Mouse (Mus musculus) cerebellum, postnatal 14 days (tissue): ENCODE data around the gene Cog3.
A peak's percentile ranks its signal among the peaks of the same experiment; 100 is the strongest.

ENCODE experiments used
- DNase-seq, 2 experiments: peaks; one replicate each; pipeline ENCODE4 v3.0.0; 2021; ENCODE audit warnings: mixed read lengths in 2 of 2

Gene Cog3

DNA sequence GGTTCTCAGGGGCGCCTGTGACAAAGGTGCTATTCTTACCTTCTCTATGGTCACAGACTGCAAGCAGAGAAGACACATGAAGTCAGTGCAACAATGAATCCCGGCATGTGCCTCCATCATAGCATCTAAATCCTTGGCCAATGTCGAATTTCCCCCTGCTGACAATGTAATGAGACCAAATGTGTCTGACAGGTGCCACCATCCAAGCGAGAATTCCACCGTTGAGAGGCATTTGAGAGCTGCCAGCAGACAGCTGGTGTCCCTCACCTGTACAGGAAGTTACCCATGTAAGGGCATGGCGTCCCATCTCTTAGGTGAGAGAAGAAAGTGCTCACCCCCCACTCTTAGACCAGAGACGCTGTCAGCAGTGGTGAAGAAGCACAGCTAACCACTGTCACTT is 4.1 kb upstream of the Cog3 start:
- DNase-seq = peak; percentile 82 to 85

DNA sequence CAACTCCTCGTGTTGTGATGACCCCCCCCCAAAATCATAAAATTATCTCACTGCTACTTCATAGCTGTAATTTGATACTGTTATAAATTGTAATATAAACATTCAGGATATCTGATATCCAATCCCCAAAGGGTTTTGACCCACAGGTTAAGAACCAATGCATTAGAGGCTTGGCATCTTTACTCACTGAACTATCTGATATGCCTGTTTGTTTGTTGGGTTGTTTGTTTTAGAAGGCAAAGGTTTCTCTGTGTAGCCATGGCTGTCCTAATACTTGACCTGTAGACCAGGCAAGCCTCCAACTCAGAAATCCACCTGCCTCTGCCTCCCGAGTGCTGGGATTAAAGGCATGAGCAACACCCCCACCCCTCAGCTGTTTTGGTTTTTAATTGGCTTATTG is 3.5 kb upstream of the Cog3 start:
- peak in 1 of 2 experiments; percentile 24 for DNase-seq

DNA sequence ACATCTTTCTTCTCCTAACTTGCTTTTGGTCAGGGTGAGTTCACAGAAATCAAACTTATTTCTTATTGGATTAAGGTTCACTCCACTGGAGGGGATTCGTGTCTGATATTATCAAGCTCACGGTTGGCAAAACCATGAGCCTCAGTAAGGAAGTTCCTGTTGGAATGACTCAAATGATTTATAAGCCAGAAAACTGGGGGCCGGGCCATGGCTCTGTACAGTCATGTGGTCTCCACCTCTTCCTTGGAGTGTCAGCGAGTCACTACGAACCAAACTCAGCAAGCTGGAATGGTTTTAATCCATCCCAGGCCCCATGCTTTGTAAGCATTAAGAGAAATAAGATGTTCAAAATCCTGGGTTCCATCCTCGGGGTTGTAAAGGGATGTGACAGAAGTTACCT is 2.7 kb upstream of the Cog3 start:
- no peak for DNase-seq

DNA sequence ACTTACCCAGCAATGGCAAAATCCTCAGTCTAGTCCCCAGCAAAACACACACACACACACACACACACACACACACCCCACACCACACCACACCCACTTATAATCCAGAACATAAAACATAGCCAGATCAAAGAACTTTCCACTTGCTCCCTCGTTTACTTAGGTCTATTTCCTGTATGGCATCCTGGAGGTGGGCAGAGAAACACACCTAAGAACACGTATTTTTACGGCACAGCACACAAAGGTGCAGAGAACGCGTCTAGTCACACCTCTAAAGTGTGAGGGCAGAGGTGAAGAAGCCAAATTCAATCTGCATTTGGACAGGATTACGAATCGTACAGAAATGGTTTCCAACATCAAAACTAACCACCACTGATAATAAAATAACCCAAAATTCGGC is 1.1 kb downstream of the Cog3 start:
- DNase-seq = no peak

DNA sequence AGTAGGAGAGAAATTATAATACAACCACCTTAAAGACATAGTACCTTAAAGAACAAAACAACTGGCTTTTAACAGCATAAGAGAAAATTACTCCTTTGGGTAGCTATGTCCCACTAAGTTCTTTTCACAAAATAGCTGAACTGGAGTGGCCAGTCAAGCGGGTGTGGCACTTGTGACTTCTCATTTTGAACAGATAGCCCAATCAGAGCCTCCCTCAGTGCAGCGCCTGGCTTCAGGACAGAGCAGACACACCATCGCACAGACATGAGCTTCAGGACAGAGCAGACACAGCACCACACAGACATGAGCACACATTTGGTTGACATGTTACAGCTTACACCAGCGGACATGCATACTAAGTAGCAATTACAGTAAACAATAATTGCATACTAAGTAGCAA is 3.3 kb downstream of the Cog3 start:
- DNase-seq = no peak

DNA sequence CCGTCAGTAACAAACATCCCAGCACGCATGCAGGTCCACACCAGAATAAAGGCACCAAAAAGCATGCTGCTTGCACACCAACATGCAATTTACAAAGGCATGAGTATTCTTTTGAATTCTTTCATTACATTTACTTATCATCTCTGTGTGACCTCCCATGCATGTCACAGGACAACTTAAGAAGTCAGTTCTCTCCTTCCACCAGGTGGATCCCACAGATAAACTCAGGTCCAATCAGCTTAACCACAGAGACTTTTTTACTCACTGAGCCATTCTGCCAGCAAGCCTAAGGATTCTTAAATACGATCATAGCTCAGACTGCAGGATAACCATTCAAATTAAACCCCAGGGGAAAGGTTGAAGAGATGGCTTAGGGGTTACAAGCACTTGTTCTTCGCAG is 5.2 kb downstream of the Cog3 start:
- no peak for DNase-seq

DNA sequence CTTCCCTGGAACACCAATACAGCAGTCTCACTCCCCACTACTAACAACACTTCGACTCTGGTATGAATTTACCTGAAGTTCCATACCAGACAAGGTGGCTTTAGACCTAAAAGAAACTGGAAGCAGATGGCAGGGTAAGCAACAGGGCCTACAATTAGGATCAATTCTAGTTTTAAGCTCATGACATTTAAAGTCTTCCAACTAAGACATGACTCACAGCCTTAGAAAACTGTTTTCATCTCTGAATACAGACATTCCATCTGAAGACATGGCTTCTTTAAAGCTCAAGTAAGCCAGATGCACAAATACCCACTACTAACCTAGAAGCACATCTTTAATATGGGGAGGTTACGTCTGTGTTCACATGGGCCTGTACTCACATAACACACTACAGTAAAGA is 6.4 kb downstream of the Cog3 start:
- DNase-seq = no peak

DNA sequence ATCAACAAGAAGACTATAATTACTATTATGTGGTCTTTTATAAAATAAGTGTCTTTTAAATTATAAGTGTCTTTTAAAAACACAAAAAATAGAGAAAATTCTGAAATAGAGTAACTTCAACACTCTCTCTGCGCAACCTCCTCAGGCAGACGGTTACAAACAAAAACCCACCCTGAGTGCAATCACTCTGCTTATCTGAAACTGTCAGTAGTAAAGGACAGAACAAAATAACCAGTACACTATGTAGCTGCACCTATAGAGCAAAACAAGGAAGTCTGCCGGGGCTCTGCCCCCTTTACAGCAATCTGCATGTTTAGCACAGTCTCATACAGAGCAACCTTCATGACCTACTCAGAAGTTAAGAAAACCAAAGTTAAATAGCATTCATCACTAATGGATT is 12.4 kb downstream of the Cog3 start:
- no peak for DNase-seq

DNA sequence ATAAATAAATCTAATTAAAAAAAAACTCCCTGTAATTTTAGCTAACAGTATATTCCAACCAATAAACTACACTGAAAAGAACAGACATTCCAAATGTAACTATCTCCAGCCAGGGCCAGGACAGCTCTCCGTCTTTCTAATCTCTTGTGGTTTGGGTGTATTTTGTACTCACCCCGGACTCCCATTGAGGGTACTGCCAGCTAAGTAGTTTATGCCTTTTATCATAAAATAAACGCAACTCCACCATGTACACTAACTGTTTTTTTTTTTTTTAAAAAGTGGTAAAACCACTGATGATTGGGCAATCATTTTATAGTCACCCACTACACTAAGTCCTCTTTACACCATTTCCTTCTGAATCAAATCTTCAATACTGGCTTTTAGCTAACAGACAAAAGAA is 18.7 kb downstream of the Cog3 start:
- DNase-seq = no peak

DNA sequence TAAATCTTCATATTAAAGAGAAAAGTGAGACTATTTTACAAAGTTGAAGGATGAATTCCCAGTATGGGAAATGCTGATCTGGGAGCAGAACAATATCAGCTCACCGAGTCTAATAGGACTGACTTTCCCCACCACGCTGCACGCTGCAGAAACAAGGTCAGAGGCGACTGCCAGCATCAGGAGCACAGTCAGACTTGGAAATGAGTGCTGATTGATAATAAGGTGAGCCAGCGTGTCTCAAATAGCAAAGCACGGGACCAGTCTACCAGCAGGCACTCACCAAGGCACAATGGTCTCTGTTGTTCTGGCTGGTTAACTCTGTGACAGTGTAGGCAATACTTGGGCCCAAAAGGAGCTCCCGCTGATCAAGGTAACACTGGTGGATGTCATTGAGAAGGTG is 21.7 kb downstream of the Cog3 start:
- no peak for DNase-seq

DNA sequence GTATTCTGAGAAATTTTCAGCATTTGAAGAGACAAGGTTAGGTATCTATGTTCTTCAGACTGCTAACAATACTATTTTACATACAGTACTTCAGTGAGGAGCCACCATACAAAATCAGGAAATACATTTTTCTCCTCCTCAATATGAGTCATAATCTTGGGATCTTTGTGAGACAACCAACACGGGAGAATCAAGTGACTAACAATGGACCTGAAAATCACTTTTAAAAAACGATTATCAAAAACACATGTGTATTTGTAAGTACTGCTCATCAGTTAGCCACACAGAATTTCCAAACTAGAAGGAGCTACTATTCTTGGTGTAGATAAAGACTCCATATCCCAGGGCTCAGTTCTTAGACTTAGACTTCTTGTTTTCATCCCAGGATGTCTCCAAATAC is 23.0 kb downstream of the Cog3 start:
- DNase-seq = no peak

DNA sequence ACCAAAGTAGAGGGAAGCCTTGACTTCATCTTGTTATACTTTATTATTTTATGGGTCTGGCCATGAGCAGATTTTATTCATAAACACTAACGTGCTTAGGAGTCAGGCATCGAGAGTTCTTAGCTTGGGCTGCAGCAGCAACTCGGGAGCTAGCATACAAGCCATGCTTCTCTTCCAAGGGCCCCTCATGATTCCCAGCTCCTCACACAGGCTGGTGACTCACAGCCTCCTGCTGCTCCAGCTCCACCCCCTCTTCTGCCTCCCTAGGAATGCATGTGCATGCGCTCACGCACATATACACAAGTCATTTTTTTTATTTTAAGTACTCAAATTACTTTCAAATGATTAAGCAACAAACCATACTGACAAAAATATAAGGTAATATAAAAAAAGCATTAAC is 26.2 kb downstream of the Cog3 start:
- DNase-seq = no peak

DNA sequence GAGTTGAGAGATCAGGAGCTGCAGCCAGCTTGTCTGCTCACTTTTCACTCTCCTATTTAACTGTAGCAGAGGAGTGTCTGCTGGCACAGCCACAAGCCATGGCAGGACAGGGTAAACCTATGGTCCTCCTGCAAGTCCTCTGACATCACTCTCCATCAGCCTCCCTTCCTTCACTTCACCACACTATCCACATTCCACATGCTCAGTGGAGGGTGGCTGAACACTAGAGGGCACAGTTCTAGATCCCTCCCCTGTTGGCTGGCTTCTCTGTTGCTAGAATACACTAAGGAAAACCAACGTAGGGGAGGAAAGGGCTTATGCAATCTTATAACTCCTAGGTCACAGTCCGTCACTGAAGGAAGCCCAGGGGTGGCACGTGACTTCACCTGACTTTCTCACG is 27.3 kb downstream of the Cog3 start:
- peak in 1 of 2 experiments; percentile 27 for DNase-seq

DNA sequence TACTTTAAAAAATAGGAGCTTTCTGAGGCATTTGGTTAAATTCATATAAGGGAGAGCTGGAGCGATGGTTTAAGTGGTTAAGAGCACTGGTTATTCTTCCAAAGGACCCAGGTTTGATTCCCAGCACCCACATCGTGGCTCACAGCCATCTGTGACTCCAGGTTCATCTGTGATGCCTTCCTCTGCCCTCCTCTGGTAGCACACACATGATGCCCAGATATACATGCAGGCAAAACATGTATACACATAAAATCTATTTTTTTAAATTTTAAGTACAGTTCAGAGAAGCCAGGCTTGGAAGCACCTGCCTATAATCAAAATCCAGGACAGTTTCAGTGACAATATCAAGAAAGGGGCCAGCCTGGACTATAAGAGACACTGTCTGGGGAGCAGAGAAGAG is 31.5 kb downstream of the Cog3 start:
- DNase-seq = no peak

DNA sequence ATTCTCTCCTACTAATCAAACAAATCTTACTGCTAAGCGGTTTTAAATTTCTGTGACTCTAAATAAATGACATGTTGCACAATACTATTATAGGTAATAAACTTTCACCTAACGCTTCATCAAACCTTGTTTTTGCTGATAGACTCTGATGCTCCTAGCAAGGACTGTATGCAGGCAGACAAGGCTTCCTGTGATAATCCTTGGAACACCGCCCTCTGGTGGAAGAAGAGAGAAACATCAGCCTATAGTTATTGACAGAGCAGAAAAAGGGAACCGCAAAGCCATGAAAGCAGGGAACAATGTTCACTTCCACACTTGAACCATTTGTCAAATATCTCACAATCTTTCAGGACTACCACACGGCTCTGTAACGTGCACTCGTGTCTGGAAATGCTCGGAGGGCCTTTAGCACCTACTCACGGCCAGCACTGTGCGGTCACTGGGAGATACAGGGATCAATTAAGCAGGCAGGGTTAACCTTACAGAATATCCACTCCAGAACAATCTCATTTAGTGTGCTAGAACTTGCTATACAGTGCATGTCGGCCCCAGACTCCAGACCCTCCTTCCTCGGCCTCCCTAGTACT is 32.2 kb downstream of the Cog3 start:
- peak; percentile 77 to 79 for DNase-seq

DNA sequence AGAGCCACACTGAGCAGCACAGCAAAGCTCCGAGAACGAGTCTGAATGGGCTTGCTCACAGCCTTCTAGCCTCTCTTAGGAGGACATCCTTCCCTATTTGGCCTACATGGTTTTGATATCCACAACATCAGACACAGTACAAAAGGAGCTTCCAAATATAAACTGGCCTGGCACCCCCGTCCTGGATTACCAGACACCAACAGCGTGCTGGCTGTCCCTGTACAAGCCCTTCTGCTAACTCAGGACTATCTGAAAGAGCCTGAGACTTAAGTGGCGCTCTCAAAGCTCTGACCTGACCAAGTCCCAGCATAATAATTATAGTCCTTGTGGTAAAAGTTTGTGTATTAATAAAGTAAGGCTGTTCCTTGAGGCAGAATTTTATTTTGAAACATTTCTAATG is 34.2 kb downstream of the Cog3 start:
- no peak for DNase-seq

DNA sequence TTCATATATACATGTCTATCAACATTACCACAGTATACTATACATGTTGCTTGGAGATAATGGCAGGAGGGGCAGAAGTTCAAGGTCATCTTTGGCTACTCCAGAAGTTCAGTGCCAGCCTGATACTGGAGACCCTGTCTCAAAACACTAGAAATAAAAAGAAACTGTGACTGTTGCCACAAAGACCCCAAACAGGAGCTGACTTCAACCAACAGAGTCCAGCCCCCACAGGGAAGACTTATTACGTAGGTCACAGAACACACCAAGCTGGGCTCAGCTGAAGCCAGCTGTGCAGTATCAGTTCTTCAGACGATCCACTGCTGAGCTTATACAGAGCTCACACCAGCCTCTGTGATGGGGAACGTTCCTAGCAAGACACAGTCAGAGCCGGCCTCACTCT is 37.9 kb downstream of the Cog3 start:
- DNase-seq = no peak

DNA sequence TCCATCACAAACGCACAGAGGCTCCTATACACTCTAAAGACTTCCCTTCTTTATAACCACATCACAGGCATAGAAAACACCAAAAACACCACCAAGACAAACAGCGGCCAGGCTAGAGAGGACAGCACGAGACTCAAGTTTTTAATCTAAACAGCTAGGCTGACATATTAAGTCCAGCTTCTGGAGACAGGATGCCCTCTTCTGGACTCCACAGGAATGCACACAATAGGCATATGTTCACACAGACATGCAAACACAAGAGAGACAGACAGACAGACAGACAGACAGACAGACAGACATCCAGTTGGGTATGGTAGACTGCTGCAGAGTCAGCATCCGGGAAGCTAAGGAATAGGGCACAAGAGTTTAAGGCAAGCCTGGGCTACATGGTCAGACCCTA is 40.7 kb downstream of the Cog3 start:
- DNase-seq = peak in 1 of 2 experiments; percentile 16

DNA sequence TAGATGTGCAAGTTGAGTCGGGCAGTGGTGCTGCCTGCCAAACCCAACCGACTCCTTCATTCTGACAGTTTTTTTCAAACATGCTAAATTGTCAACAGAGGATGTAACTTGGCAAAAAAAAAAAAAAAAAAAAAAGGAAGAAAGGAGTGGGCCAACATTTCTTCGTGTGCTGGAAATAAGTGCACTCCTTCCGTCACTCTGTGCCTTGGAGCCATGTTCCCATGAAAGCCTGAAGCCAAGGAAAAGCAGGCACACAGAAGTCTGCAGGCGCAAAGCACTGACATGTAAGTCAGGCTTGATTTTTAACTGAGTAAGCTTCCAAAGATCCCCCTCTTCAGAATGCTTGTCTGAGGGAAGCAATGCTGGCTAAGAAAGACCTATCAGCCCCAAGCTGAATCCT is 41.6 kb downstream of the Cog3 start:
- DNase-seq = no peak

DNA sequence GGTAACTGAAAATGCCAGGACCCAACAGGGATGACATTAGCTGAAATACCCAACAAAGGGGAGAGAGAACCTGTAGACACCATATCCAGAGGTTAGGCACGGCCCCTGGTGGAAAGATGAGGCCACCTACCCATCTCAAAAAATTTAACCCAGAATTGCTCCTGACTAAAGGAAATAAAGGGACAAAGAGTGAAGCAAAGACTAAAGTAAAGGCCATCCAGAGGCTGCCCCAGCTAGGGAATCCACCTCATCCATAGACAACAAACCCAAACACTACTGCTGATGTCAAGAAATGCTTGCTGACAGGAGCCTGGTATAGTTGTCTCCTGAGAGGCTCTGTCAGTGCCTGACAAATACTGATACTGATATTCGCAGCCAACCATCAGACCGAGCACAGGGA is 42.6 kb downstream of the Cog3 start:
- no peak for DNase-seq

DNA sequence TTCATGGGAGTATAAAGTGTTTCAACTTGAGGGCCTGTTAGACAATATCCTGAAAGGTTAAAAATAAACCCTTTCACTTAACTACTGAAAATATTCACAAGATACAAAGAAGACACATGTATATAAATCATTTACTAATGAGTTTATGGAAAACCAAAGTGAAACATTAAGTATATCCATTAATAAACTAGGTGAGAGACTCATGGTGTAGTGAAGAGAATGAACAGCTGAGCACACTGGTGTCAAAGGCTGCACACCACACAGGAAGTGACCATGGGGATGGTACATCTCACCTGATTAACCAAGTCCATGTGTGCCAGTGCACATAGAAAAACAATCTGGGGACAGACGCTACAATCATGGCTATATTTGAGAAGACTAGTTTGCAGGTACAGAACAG is 45.3 kb downstream of the Cog3 start:
- DNase-seq = no peak

DNA sequence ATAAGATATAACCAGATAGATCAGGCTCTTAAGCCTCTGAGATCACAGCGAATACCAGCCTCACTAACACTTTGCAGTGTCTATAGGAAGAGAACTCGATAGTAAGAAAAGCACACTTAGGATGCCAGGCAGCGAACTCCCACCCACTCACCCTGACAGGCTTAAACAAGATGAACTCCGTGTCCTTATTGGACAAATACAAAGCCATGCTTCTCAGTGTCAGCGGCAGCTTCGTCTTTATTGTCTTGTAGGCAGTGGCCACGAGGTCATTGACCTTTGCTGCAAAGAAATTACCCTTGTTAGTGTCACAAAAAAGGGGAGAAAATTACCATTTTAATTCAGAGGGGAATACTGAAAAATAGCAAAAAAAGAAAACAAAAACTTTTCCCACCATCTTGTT is 46.5 kb downstream of the Cog3 start:
- DNase-seq = no peak

DNA sequence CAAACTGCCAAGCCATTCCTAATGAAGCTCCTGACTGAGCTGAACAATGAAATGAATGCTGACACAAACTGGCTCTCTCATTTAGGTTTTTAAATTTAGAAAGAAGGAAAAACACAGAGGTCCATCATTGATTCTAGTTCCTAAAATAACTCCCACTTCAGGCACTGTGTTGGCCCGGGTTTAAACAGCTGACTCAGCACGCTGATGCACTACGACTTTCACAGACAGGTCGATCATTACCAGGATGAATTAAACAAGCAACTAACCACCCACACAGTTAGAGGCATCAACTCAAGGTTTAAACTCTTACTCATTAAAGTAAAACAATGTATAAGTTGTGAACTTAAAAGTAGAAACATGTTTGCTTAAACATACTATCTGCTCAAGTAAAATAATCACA is 47.7 kb downstream of the Cog3 start:
- no peak for DNase-seq

DNA sequence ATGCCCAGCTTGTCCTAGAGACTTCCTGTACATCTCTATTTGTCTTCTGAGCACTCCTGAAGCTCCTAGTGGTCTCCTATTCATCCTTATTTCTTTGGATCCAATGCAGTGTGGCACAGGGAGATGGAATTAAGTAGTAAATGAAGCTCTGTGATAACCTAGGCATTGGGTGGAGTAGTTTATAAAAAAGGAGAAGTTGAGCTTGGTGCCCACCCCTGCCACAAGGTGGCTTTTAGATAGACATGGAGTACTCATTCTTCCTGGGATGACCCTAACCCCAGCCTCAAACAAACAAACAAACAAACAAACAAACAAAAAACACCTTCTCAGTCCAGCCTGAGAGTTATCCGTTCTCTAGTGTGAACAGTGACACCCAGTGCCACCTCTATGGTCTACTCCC is 56.4 kb downstream of the Cog3 start:
- no peak for DNase-seq

DNA sequence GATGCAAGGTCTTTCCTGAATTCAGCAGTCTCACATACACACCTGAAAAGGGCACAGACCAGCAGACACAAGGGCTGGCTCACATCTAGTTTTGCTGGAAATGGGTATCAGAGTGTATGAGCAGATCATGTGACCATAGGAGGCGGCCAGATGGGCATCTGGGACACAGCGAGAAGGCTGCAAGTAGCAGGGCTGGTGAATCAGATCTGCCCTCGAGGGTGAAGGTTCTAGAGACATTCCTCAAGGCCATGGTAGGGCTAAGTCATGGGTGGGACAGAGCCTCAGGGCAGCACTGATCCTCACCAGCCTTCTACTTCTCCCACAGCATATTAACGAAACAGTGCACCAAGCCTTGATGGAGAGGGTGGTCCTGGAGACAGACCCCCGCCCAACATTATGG is 58.2 kb downstream of the Cog3 start:
- DNase-seq = no peak

DNA sequence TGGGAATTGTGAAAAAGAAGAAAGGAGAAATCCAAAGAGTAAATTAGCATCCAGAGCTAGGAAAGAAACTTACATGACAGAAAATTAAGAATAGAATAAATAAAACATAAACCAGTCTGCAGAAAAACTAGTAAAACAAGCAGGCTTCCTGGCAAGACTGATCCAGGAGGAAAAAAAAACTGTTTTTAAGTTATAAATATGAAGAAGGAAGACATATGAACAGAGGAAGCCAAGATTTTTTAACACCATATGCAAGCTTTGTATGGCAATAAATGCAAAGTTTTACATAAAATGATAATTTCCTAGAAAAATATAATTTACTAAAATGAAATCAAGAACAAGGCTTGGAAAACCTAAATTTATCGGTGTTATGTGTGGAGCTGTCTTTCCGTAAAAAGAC is 63.9 kb downstream of the Cog3 start:
- no peak for DNase-seq
